Mouse (Mus musculus) fat pad, adult 2 months (tissue): Measurements from ENCODE around the gene Tnk1.

Source experiments
- DNase-seq: peaks from one replicate; pipeline ENCODE4 v3.0.0-alpha.2; 2011; ENCODE audit warnings: low read depth, low spot score; ENCODE audit errors: extremely low read depth

Tnk1 gene

DNA sequence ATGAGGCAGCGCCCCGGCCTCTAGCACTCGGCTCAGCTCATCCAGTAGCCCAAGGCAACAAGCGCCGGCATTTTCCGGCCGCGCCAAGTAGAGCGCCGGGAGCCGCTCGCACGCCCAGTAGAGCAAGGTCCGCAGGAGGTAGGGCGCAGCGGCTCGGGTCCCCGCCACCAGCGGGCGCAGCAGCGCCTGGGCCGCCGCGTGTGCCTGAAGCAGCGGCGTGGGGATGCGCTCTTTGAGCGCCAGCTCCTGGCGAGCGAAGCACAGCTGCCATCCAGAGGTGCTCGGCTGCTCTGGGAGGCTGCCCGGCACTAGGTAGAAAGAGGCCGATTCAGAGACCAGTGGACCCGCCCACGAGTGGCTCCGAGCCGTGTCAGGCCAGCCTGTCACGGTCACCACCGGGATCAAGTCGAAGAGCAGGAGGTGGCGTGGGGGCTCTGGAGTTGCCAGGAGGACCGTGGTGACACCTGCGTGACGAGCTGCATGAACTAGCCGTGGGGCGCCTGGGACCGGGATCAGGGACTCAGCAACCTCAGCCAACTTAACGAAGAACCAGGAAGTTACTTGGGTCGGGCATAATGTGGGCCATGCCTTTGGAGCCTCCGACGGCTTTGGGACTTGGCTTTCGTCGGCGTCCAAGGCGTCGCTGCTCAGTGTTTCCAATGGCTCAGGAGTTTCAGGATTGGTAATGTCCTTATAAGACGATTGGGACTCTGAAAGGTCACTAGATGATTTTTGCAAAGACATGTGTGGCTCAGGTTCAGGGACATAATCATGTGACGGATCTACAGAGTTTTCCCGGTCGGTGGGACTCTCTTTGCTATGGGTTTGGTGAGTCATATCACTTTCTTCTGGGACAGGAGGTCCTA lies 54.5 kb downstream of the Tnk1 start:
- DNase-seq, result no peak

- no peak for DNase-seq
Measured at GRCm38 (mm10) chr11:69803328-69803727, 55.2 kb downstream of the Tnk1 start.

DNA sequence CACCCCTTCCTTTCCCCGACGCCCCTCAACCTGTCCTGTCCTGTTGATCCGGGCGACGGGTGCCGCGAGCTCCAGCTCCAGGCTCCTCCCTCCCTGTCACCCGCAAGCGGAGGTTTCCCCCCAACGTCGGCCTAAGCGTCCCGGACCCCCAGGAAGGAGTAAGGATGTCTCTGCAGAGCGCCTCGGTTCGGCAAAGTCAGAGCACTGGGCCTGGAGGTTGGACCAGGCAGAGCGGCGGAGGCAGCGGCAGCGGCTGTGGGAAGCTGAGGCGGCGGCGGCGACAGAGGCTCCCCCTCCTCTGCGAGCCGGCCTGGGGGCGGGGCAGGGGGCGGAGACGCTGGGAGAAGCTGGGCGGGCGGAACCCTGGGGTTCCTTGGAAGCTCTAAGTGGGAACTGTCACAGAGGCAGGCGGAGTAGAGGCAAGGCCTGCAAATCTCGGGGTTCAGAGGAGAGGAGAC lies 55.9 kb downstream of the Tnk1 start:
- DNase-seq, result no peak

DNA sequence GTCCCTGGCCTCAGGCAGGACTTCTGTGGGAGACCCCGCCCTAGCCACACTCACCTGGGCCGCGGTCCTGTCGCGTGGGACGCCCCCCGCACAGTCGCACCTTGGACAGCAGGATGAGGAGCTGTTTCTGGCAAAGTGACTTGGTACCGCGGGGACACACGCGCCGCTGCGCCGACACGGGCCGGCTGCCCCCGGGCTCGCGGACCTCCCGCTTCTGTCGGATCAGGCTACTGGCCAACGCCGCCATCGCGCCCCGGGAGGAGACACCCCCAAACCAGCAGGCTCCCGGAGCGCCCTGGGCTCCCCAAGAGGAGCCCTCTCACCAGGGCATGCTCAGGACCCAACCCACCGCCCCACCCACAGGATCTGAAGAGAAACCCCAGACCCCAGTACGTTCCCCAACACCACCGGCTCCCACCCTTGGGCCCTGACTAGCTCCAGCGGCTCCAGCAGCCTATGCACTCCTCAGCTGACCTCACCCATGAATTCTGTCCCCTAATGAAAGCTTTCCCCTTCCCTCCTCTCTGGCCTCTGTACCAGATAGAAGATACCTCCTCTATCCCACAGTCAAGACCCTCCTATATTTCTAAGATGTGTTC lies 57.1 kb downstream of the Tnk1 start, which contains the start of gene Fgf11:
Gene Fgf11, minus strand, starts transcription at position 479 of the 599 bp plus-strand sequence.
- no peak for DNase-seq
